Mouse (Mus musculus) gastrocnemius, postnatal 36 days (tissue): Measurements from ENCODE around the gene Asnsd1. TPM values are rescaled to one million over a fixed set of nuclear protein-coding genes. Genes with fewer than 3 reads are reported as not detected.

Experiments used
- DNase-seq, 2 experiments: peaks; one replicate each; pipeline ENCODE4 v3.0.0; 2022
- intact Hi-C: fragments of 180-260 bp; cut with DNase I; formaldehyde crosslinking; loops from one replicate; pipeline ENCODE4 v1.15.1; 2025
- total RNA-seq, 2 experiments: library from RNA; stranded (reverse); gene quantifications; 2 replicates each; pipeline ENCODE4 v1.2.3; 2021

Asnsd1 gene
- total RNA-seq, 2 experiments from 2014 or later, result 45.8 to 55.3 TPM

DNA sequence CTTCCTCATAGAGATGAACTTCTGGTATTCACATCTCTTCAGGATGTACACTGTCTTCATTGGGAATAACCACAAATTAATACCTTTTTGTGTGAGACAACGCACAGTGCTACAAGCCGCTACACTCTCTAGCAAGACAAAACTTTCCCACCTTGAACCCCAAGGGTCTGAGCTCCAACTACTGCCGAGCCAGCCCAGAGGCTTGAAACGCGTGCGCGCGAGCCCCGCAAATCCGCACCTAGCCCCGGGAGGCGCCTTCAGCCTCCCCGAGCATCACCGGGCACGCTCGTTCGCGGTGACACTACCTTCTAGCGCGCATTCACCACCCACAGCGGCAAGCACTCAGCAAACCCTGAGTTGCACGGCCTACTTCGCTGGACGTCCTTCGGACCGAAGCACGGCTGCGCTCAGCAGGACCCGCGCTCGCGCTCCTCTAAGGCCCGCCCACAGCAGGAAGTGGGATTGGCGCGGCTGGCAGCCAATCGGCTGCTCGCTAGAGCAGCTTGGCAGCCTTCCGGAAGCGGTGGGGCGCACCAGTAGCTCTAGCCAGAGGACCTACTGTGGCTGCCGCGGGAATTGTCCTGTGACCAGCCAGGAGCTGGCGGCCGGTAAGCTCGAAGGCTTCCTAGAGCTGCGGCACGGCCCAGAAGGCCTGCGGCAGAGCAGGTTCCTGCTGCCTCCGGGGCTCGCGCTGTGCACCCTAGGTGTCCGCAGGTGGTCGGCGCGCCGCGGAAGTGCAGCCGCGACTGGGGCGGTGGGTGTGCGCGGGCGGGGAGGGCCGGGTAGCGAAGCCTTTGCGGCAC lies 55.8 kb downstream of the Asnsd1 start, which contains the start of the genes Pms1, Ormdl1 and Gm28778:
Gene Pms1 (minus strand): TSS at position 438 of the 803 bp plus-strand sequence.
Gene Ormdl1 (plus strand): TSS at position 515 of the 803 bp plus-strand sequence.
Gene Gm28778 (plus strand): TSS at position 531 of the 803 bp plus-strand sequence.
- intact Hi-C loops, result loop anchor here (5.0 kb wide), 1 partner anchor 56 kb away; the partner anchor contains the start of genes Asdurf, Asnsd1 and Gm28551
- DNase-seq, result peak; percentile 90 to 94

Other genes starting within 250 kb of the Asnsd1 start
- gene 1700019A02Rik, start 165.1 kb downstream of the Asnsd1 start, total RNA-seq, result not detected
- gene Pms1, start 55.7 kb downstream of the Asnsd1 start, total RNA-seq, result 1 to 10 TPM; 3.9 to 4.4 TPM
- gene Ormdl1, start 55.7 kb downstream of the Asnsd1 start, total RNA-seq, result 1 to 10 TPM; 5.6 to 6.9 TPM
- 1 to 10 TPM; 1.2 to 1.6 TPM for gene Gm28778, start 55.6 kb downstream of the Asnsd1 start, total RNA-seq
- 10 to 100 TPM; 24.2 to 24.5 TPM for gene Osgepl1, start 39.1 kb downstream of the Asnsd1 start, total RNA-seq
- 10 to 100 TPM in 1 of 2 experiments, 1 to 10 TPM in 1; 4.5 to 11.4 TPM for gene Asdurf, start 133 bp downstream of the Asnsd1 start, total RNA-seq
- gene Gm28551, start 85 bp downstream of the Asnsd1 start, total RNA-seq, result under 1 TPM; 0.20 to 0.22 TPM